Mouse (Mus musculus): ENCODE data around the gene Six2. TPM values are rescaled to one million over a fixed set of nuclear protein-coding genes. Genes with fewer than 3 reads are reported as not detected.
"Not testable (repeated sequence)": the region's sequence is repeated elsewhere in the genome, so short reads cannot be mapped to it uniquely, and the experiment has no call there.

Six2 gene
- polyA plus RNA-seq, 2 experiments from 2014 or later = not detected

DNA sequence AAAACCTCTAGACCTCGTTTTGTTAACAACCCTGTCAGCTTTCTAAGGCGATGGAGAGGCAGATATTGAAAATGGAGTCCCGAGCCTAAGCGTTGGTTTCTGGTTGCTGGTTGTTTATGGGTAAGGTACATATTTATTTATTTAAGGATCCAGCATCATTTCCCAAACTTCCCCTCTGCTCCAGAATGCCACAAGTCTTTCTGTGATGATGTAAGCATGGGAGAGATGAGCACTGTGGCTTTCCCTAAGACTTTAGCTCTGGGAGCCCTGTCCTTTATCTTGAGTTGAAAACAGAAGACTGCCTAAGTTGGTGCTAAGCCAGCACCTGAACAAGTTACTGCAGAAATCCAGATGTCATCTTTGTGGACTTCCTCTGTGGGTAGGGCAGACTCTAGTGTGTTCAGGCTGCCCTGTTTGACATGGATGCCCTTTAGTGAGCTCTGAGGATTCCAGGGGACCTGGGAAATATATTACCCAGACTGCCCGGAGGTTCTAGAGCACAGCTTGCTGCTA lies 1.8 kb upstream of the Six2 start:
- no peak for ATAC-seq

DNA sequence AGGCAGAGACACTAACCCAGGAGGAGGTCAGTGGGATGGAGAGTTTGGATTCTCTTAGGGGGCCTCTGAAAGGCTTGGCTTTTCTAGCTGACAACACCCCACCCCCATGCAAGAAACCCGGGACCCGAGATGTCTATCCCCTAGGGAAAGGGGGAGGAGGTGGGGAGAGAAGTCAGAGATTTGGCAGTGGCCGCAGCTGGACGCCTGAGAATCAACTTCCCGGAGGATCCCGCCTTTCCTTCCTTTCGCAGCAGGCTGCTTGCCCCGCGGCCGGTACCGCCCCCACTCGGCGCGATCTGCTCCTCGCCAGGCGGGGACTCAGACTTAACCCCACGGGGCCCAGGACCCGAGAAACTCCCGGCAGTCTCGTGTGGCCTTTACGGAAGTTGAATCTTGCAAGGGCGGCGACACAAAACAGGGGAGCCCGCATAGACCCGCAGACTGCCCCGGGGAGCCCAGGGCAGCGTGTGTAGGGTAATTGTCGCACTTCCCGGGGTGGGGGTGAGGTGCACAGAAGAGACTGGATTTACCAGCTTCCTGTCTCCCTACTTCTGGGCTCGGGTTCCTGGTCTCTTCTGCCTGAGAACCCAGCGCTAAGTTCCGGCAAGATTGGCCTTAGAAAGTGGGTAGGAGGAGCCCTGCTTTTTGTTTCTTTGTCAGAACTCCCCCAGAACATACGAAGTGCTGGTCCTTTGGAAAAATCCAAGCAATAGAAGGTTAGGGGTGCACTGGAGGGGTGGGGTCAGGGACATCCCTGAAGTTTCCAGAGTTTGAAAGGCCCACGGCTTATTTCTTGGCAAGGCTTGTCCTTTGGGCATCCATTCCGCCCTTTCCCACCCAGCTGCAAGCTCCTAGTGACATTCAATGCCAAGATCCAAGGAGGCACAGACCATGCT lies 1.1 kb upstream of the Six2 start:
- no peak for ATAC-seq

DNA sequence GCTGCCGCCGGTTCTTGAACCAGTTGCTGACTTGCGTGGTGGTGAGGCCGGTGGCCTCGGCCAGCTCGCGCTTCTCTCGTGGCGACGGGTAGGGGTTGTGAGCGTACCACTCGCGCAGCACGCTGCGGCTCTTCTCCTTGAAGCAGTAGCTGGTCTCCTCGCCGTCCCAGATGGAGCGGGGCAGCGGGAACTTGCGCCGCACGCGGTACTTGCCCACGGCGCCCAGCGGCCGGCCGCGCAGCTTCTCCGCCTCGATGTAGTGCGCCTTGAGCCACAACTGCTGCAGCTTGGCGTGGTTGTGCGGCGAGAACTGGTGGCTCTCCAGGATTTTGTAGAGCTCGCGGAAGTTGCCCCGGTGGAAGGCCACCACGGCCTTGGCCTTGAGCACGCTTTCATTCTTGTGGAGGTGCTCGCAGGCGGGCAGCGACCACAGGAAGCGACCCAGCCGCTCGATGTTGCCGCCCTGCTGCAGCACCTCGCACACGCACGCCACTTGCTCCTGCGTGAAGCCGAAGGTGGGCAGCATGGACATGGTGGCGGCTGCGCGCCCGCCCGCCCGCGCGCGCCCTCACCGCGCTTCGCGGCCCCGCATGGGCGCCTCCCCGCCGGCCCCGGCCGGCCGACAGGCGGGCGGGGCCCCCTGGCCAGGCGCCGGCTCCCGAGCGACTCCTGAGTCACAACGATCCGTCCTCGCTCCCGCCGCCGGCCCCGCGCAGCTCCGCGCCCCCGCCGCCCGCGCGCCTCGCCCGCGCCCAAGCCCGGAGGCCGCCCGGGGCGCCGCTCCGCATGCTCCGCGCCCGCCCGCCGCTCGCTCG lies 446 bp downstream of the Six2 start:
- no peak for ATAC-seq

DNA sequence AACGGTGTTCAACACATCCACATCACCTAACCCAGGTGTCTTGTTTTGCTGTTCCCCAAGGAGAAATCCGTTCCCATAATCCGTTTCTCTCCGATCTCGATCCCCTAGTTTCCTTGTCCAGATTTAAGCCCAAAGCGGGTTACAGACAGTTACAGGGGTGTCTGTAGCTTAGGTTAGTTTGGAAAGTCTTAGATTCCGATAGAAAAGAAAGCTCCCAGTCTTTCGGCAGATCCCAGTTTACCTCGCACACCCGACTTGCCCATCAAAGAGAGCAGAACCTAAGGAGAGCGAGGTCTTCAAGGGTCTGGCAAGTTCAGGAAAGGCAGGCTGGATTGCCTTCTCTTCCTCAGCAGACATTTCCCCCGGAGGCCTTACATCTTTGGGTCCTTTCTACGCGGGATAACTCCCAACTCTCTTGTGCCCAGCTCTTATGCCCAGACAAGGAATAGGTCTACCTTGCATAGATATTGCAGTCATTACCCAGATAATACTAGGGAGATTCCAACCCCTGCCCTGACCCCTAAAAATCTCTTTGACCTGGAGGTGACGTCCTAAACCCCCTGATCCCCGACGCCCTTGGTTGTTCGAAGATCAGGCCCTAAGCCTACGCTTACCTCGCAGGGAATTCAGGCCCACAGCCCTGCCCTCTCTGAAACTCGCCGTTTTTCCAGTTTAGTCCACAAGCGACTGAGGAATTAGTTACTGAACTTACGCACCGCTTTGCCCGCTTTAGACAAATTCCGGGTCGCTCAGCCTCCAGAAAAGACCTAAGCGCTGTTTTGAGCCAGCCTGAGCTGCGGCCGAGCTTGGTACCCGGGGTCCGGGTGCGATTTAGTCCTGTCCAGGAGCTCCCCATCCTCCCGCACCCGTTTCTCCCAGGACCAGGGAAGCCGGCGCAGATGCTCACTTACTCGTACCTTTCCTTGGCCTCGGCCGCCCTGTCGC lies 1.3 kb downstream of the Six2 start:
- ATAC-seq = no peak

DNA sequence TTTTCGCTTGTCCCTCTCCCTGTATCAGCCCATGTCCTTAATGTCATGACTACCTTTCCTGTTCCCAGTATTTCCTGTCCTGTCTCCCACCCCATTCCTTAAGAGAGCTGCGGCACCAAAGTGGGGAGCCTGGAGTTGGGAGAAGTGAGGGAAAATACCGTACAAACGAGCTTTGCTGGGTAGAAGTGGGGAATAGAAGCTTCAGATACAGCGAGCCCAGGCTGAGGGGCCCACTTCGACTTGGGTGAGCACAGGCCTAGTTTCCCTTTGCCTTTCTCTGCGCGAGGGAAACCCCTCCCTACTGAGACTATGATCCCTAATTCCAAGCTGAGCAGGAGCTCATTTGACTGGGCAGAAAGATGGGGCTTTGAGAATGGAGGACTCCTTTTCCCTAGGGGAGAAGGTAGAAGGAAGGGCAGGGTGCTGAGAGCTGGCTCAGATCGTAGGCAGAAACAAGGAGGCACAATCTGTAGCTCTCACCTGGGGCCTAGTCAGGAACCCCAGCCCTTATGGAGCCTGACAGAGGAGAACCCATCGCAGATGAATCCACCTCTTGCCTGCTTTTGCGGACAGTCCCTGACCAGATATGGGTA lies 2.3 kb downstream of the Six2 start:
- ATAC-seq = no peak

DNA sequence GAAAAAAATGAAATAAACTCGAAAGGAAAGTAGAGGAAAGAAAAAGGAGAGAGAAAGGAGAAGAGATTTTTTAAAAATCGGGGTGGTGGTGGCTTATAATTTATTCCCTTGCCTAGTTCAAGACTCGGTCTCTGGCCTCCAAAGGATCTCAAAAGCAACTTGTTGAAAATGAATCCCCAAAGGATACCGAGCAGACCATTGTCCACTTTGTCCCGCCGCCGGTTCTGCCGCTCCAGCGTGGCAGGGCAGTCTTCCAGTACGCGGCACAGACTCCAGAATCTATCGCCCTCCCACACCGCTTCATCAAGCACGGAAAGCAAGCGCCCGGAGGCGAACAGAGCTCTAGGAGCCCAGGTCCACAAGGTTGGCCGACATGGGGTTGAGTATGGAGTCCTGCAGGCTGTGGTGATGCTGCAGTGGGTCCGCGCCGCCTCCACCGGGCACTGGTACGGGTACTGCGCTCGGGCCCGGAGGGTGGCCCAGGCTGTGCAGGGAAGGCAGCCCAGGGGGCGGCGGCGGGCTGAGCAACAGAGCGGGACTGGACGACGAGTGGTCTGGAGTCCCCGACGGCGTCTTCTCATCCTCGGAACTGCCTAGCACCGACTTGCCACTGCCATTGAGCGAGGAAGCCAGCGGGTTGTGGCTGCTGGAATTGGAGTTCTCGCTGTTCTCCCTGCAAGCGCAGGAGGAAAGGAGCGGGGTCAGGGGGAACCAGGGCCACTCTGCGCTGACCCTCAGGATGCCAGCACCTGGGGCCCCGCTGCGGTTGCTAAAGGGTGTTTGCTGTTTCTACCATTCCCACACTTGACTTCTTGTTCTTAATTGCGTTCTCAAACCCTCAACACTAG lies 3.0 kb downstream of the Six2 start:
- no peak for ATAC-seq

DNA sequence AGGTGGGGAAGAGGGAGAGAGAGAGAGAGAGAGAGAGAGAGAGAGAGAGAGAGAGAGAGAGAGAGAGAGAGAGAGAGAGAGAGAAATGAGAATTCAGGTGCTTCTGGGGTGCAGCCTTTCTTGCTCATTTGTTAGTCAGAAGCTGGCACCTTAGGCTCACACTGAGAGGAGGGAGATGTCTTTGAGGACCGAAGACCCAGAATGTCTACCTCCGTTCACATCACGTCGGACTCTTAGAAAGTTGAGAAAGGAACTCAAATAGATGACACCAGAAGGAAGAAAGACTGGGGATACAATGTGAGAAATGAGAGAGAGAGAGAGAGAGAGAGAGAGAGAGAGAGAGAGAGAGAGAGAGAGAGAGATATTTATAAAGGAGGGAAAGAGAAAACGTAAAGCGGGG lies 3.6 kb downstream of the Six2 start:
- not testable (repeated sequence) for ATAC-seq

DNA sequence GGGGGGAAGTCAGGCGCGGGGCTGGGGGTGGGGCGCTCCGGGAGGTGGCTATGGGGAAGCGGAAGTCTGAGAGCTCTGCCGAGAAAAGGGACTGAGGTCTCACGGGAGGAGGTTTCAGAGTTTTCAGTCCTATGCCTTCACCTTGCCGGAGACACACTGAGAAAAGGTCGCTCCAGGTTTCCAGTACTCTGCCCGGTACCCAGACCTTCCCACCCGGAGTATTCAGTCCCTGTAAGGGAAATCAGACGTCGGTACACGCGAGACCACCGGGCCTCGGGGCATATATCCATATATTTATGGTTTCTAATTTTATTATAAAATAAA lies 4.1 kb downstream of the Six2 start:
- no peak for ATAC-seq

DNA sequence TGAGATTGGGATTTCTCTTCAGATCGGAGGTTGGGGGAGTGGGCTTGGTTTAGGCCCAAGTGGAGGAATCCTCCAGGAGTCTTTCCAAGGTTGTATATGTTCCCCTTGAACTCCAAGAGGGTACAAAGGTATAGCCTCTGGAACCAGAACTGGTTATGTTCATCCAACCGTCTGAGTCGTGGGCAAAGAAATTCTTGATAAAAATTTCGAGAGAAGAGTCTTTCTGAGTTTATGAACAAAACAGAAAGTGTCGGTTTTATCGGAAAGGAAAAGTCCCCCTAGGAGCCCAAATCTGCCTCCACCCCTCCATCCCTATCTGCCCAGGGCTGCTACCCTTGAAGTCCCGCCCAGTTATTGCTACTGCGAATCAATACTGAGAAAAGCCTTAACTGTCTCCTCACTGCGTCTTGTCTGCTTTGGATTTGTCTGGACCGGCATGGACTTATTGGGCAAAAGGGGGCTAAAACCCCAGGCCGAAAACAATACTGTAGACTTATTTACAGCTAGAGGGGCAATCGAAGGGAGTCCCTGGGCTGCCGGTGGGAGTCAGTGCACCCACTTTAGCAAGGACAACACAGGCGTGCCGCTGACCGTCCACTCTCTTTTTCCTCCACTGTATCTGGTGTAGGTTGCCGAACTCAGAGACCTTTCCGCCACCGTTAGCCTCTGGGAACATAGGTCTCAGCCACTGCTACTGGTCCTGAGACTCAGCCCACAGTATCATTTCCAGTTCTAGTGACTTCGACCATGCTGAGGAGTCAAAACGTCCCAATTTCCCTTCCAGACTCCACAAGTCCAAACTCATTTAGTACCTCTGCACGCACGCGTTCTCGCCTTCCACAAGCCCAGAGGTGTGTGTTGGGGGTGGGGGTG lies 4.7 kb downstream of the Six2 start:
- ATAC-seq = no peak

DNA sequence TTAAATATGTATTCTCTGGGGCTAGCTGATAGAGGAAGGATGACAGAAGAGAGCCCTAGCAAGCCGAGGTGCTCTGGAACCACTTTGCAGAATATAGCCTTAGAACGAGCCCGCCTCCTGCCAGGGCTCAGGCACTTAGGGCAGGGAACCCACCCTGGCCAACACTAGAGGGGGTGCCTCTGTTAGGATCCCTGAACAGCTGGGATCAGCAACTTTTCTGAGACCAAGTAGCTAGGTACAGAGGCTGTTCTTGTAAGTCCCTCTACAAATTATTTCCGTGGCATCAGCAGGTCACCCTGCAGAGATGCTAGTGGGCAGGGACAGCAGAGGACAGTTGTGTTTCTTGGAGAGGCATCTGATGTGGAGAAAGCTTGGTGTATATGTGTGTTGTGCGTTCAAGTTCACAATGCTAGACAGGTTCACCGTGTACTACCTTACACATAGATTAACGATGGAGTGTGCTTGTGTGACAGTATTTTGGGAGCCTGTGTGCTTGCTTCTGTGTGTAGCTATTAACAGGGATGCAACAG lies 5.8 kb downstream of the Six2 start:
- no peak for ATAC-seq

DNA sequence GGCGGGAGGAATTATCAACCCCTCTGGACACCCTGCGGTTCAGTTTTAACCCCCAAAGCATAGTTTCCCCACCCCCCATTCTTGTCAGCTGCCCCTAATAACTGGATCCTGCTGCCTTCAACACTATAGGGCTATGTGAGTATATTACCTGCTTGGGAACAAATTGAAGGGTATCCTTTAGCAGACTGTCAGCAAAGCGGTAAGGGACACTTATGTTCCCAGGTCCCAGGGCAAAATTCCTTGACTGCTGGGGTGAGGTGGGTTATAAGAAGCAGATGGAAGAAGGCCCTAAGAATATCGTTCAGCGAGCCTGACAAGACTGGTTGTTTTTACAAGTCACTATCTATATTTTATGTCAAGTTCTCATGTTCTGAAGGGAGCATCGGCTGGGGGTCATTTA lies 6.3 kb downstream of the Six2 start:
- ATAC-seq = no peak

DNA sequence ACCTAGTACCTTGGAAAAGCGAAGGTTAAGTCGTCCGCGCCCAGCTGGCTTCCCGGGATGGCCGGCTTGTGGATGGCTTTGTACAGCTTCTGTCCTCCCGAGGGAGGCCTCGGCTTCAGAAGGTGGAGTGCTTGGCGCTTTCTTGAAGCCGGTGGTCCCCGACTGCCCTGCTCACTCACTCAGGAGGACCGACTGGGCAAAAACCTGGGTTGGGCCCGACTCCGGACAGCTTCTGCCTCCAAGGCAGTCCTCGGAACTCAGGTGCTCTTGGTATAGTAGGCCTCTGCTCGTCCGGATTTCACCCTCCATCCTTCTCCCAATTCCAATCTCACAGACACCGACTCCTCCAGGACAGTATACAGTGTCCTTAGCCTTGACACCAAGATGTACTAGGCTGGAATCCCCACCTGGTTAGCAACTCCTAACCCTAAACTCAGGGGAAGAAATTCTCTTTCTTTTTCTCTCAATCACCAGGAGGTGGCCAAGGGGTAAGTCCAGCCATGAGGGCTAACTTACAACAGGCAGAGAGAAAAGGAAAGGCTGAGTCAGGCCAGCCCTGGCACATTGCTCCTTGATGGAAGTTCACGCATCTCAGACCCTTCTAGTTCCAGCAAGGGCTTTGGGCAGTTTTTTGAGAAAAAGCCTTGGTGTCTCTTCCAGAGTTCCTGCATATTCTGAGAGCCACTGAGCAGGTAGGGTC lies 7.1 kb downstream of the Six2 start:
- no peak for ATAC-seq

DNA sequence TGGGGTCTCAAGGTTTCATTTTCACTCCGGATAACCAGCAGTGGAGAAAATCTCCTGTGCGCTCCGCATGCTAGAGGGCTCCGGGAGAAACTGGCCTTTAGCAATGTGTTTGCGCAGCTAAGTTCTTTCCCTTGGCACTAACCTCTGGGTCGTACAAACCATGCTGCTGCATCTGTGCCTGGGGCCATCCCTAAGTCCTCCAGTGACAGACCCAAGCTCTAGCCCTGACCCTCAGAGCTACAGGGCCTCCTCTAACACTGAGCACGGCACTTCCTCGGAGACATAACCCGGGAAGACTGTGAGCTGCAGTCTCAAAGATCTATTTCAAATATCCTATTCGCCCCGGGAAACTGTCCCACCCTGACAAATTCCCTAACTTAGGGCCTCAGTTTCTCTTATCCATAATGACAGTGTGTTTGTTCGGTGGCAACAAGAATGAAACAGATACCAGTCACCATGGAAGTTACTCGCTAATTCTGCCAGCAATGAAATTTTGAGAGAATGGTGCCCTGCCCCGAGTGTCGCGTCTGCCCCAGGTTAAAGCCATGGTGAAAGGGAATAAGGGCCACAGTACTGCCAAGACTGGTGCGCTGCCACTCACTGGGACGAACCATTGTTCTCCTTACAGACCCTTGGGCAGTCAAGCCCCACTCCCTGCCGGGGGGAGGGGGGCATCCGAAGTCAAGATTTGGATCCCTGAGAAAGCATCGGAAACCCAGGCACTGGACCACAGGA lies 7.8 kb downstream of the Six2 start:
- ATAC-seq = no peak

DNA sequence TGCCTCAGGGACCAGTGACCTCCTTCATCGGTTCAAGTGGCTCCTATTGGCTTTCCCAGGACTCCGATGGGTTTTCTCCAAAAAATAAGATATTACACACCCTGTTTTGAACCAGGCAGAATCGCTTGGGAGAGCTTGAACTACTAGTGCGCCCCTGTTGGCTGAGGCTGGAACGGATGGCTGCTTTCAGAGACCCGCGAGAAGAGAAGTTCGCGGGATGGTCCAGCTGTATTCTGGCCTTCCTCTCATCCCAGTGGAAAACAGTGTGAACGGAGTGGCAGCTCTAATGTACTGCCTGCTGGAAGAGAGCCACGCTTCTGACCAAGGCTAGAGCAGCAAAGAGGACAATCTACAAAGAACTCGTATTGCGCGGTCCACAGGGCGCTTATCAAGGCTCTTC lies 8.4 kb downstream of the Six2 start:
- ATAC-seq = no peak

DNA sequence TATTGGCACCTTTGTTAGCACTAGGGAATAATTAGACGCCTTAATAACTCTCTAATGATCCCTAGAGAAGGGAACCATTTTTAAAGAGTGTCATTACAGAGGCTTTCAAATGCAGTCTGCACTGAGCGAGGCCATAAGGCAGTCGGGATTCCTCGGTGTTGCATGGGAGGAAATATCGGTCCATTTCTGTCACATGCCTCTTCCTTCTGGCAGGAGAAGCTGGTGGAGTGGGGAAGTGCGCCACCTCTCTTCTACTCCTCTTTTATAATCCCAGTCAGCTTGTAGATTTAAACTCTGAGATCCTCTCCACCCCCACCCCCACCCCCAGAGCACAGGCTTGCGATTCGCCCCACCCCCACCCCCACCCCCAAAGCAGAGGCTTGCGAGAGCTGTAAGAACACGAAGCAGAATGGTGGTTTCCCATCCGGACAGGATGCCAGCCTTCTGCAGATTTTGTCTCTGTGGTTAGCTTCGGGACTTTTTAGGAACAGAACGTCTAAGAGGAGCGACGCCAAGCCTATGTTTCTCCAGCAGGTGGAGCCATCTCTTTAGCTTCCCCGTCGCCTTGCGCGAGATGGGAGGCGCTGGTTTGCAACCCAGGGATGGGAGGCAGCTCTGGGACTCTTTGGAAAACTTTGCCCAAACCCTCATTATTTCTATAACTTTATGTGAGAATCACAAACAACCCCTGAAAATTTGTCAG lies 23.3 kb downstream of the Six2 start:
- peak; percentile 80 for ATAC-seq

DNA sequence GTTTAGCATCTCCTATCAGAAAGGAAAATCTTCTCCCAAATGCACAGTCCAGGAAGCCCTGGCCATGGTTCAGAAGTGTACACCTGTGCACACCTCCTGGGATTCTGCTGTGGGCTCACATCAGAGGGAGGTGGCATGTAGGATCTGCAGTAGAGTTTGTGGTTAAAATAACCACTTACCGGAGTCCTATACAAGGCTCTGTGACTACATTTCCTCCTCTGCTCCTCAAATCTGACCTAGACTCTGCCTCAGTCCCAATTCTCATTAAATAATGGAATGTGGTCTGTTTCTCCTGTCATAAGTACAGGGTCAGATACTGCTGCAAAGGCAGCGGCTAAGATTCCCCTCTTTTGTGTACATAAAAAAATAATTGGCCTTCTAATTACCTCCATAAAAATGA lies 23.9 kb downstream of the Six2 start:
- no peak for ATAC-seq

DNA sequence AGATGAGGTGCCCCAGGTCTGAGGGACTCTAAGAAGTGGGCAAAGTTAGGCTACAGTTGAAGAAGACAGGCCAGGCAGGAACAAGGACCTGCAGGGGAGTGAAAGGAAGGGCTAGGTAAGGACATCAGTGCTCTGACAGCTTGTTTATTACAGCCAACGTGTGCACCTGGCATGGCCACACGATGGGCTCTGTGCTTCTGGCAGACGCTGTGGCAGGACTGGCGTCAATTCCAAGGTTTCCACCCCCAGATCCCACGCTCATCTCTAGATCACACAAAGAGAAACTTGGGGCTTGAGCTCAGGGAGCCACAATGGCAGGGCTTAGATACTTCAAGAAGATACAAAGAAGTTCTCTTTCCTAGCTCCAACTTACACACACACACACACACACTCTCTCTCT lies 26.6 kb downstream of the Six2 start:
- ATAC-seq = no peak

DNA sequence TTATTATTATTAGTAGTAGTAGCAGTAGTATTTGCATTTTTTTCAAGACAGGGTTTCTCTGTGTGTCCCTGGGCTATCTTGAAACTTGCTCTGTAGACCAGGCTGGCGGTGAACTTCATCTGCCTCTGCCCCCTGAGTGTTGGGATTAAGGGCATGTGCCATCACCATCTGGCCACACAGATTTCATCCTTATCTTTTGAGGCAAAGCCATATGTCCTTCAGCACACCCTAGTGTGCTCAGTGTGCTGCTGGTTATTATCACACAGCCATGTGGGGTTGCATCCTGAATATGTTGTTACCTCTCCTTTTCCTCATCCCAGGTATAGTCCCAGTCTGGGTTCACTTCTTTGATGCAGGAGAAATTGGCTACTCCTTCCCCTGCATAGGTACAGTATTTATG lies 28.1 kb downstream of the Six2 start:
- no peak for ATAC-seq
